Mouse (Mus musculus) Patski (cell line): ENCODE results near the gene Mettl17. TPM values are rescaled to one million over a fixed set of nuclear protein-coding genes. Genes with fewer than 3 reads are reported as not detected.

Source experiments
- ATAC-seq: fragments of 100-300 bp; one replicate; pipeline ENCODE4 v1.8.0; 2021
- CTCF ChIA-PET: fragments of 350-600 bp; sonication (Branson Sonifier 250); formaldehyde crosslinking; loops from one replicate; lab custom pipeline; 2022; ENCODE audit warnings: inconsistent platforms; lab: Charles Lee
- POLR2A ChIA-PET: fragments of 350-600 bp; sonication (Branson Sonifier 250); formaldehyde crosslinking; loops from one replicate; lab custom pipeline; 2022; ENCODE audit warnings: antibody characterized with exemption, inconsistent platforms; lab: Charles Lee
- DNase-seq: peaks from one replicate; pipeline ENCODE4 v3.0.0-alpha.2; 2011; ENCODE audit warnings: low read depth, low spot score
- H3K27me3 ChIP-seq: fragments of 371-371 bp; one replicate; pipeline ENCODE4 v1.5.1; 2021
- CTCF ChIP-seq: fragments of 100-300 bp; IDR thresholded peaks from one replicate; pipeline ENCODE4 v1.5.1; 2021
- in situ Hi-C: fragments of 300-500 bp; cut with MboI; formaldehyde crosslinking; loops from 3 replicates; pipeline ENCODE4 v1.11.1; 2018; ENCODE audit warnings: low pct_unique_long_range_greater_than_20kb, mixed read lengths
- polyA plus RNA-seq: library from polyadenylated mRNA; unstranded; gene quantifications from one replicate; pipeline ENCODE4 v1.2.3, GENCODE M21; 2021

Mettl17 gene
- polyA plus RNA-seq, 1 experiment from 2014 or later: 27.5 TPM

GRCm38 (mm10) chr14:51942236-51942635 is 57.6 kb downstream of the Mettl17 start:
- no peak for TF ChIP-seq CTCF
- no peaks in the 10 kb centered on the region for H3K27me3 ChIP-seq
- ATAC-seq (no peak), DNase-seq (no peak)
- CTCF ChIA-PET: no interaction called here
- POLR2A ChIA-PET: no interaction called here
- in situ Hi-C loops: no loop called here

Other genes with a start within 250 kb of the Mettl17 start
- not detected for gene Gm4181, start 249.2 kb upstream of the Mettl17 start, polyA plus RNA-seq
- gene Gm17079, start 189.4 kb upstream of the Mettl17 start, polyA plus RNA-seq: not detected
- not detected for gene Gm5800, start 167.7 kb upstream of the Mettl17 start, polyA plus RNA-seq
- not detected for gene Ang4, start 111.3 kb upstream of the Mettl17 start, polyA plus RNA-seq
- not detected for gene AY358078, start 84.8 kb upstream of the Mettl17 start, polyA plus RNA-seq
- gene Ear6, start 31.1 kb upstream of the Mettl17 start, polyA plus RNA-seq: not detected
- 0.15 TPM for gene Slc39a2, start 8.0 kb downstream of the Mettl17 start, polyA plus RNA-seq
- 1.1 TPM for gene Ndrg2, start 29.3 kb downstream of the Mettl17 start, polyA plus RNA-seq
- not detected for gene Tppp2, start 33.6 kb downstream of the Mettl17 start, polyA plus RNA-seq
- gene Rnase13, start 37.9 kb downstream of the Mettl17 start, polyA plus RNA-seq: not detected
- gene Arhgef40, start 99.9 kb downstream of the Mettl17 start, polyA plus RNA-seq: 80.2 TPM
- 3.4 TPM for gene Tmem253, start 130.8 kb downstream of the Mettl17 start, polyA plus RNA-seq
- 74.8 TPM for gene Zfp219, start 135.9 kb downstream of the Mettl17 start, polyA plus RNA-seq
- gene Olfr221, start 157.6 kb downstream of the Mettl17 start, polyA plus RNA-seq: not detected
- 359 TPM for gene Hnrnpc, start 219.2 kb downstream of the Mettl17 start, polyA plus RNA-seq
- gene Rpgrip1, start 225.9 kb downstream of the Mettl17 start, polyA plus RNA-seq: 6.4 TPM